Mouse (Mus musculus) spleen, postnatal 0 days (tissue): ENCODE data around the gene Ptprh. TPM values are rescaled to one million over a fixed set of nuclear protein-coding genes. Genes with fewer than 3 reads are reported as not detected.

Experiments used
- polyA plus RNA-seq: library from polyadenylated mRNA; unstranded; fragments of >200 nt; fragmentation: Nextera tagmentation; extraction: Ambion mirVana; gene quantifications from 2 replicates; pipeline ENCODE4 v1.2.1, GENCODE M21; 2015

Ptprh gene
- polyA plus RNA-seq = not detected in 2 replicates

DNA sequence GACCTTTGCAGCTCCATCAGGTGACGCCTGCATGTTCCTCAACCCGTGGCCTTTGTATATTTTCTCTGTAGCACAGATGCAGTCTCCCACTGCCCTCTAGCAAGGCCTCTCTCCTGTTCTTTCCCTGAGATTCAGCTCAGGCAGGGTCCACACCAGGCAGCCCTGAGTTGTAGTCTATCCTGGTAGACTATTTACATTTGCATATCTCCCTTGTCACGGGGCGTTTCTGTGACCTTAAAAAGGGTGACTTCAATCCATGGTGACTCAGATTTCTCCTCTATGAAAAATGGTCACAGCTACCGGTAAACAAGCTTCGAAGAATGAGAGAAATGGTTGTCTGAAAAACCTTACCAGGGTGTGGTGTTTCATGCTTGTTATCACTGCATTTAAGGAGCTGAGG is at the start of gene Ptprh:
Gene Ptprh (minus strand): TSS at position 169 of the 400 bp plus-strand sequence.

DNA sequence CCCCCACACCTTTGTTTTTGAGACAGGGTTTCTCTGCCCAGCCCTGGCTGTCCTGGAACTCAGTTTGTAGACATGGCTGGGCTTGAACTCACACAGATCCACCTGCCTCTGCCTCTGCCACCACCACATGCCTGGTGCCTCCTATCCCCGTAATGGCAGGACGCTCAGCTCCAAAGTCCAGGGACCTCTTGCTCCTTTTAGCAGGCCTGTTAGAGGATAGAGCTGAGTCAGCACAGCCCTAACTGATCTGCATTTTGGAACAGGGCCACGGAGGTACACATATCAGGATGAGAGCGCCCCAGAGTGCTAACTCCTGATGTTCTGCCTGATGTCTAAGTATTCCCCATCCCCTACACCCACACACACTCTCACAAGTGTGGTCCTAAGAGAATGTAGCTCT is 27.2 kb upstream of the Ptprh start, which contains the start of gene Tmem86b:
Gene Tmem86b (minus strand): TSS at position 392 of the 400 bp plus-strand sequence.

DNA sequence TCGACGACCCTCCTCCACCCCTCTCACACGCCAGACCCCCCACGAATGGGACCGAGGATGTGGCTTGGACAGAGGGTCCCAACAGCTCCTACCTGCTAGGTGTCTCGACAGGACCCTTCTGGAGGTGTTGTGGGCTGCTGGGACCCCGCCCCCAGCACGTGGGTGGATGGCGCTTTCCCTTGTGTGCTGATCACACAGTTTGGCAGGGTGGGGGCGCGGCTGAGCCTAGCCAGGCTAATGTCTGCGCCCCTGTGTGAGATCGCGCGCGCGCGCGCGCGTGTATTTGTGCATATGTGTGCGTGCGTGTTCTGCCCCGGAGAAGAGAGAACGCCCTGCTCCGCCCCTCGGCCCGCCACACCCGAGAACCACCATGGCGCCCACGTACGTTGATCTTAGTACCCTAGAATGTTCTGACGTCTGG is 56.6 kb downstream of the Ptprh start, which contains the start of gene Syt5:
Gene Syt5 (minus strand): TSS at position 321 of the 421 bp plus-strand sequence.

DNA sequence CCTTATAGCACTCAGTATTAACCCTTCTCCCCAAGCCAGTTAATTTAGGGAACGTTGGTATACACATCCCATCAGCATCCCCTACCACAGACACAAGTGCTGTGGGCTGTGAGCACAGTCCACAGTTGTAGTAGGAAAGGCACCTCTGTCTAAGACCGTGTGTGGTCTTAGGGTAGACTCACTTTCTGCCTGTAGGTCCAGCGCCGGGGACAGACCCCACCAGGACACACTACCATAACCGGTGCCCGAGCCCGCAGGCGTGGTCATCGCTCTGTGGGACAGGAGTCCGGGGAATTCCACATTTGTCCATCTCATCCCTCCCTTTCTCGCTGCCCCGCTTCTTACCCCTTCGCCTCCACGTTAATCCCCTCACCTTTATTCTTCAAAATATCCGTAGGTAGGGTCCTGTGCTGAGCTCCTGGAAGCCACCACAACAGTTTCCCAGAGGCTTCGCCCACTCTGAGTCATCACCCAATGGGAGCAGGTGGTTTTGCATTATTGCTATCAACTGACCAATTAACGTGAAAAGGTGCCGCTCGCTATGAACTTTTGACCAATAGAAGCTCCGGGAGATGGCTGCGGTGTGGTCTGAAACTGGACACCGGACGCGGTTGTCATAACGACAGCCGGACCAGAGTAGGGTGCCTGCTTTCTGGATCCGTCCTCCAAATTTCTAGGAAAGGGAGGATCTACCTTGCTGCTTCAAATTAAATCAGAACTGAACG is 71.7 kb downstream of the Ptprh start, which contains the start of gene Dnaaf3:
Gene Dnaaf3 (minus strand): TSS at position 449 of the 725 bp plus-strand sequence.

DNA sequence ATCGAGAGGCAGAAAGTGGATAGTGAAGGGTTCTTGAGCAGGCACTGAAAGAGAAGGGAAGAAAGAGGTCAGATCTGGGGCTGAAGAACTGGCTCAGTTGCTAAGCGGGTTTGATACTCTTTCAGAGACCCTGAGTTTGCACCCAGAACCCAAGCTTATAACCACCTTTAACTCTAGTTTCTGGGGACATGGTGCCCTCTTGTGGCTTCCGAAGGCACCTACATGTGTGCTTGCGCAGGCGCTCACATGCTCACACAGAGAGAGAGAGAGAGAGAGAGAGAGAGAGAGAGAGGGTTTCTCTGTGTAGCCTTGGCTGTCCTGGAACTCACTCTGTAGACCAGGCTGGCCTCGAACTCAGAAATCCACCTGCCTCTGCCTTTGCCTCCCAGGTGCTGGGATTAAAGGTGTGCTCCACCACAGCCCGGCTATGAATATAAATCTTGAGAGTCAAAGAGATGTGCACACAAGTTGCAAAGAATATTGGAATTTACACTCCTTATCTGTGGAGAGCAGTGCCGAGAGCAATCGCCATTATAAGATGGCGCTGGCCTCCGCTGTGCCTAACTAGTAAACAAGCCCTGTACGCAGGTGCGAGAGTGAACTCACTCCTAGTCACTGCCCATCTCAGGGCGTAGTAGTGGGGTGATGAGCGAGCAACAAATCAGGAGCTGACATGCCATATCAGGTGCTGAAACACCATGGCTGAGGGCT is 79.5 kb downstream of the Ptprh start, which contains the start of gene Tnni3:
Gene Tnni3 (minus strand): TSS at position 18 of the 711 bp plus-strand sequence.

DNA sequence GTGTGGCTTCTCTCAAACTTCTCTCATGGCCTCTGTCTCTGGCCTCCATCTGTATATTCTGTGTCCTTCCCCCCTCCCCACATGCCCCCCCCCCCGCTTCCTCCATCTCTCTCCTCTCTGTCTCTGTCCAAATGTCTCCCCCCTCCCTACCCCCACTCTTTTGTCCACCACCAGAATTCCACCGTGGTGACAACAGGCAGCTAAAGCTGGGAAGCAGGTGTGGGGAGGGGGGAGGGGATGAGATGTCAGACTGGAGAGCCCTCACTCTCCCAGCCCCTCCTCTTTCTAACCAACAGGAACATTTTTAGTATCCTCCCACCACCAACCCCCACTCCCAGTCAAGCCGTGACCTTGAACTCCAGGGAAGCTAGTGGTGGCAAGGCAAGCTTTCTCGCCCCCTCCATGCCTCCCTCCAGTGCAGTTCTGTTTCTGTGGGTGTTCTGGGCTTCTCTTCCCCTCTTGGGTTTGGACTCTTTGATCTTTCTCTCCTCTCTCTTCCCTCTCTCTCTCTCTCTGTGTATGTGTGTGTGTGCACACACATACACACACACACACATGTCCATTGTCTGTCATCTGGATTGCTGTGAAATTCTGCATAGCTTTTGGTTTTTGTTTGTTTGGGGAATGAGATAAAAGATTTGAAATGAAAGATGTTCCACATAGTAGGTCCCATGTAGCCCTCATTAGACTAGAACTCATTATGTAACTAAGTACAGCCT is 87.3 kb downstream of the Ptprh start, which contains the start of gene Tnnt1:
Gene Tnnt1 (minus strand): TSS at position 51 of the 719 bp plus-strand sequence.

DNA sequence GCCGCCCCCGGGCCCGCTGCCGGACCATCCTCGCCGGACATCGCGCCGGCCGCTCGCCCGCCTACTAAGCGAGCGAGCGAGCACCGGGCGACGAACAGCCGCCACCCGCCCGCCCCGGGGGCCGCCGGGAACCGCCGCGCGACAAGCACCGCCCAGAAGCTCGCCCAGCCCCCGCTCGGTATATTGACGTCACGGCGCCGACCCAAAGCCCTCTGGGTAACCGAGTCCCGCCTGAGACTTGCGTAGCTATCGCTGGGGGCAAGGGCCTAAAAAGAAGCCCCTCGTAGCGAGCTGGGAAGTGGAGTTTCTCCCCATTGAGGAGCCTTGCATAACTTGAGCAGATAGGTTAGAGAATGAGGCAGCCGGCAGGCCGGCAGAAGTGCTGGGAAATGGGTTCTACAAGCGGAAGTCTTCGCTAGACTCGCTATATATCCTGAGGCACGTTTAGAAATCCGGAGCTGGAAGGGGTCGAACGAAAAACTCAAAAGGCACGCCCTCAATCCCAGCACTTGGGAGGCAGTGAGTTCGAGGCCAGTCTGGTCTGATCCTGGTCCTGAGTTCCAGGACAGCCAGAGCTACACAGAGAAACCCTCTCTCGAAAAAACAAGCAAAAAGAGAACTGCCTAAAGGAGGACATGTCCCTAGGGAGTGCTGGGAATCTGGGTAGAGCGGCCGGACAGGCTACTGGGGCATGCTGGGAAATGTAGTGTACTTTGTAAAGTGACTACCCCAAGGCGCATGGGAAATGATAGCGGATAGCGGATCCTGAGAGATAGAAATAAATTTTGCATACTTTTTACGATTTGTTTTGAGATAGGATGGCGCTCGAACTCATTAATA is 102.1 kb downstream of the Ptprh start, which contains the start of gene Ppp1r12c:
Gene Ppp1r12c (minus strand): TSS at position 123 of the 840 bp plus-strand sequence.

Other genes starting within 250 kb of the Ptprh start
- gene Gp6, start 206.3 kb downstream of the Ptprh start, polyA plus RNA-seq = 1.4 and 1.5 TPM in 2 replicates
- gene Rdh13, start 158.4 kb downstream of the Ptprh start, polyA plus RNA-seq = 8.5 and 10.2 TPM in 2 replicates
- 0.36 and 3.4 TPM in 2 replicates for gene Eps8l1, start 143.4 kb downstream of the Ptprh start, polyA plus RNA-seq
- gene Ppp1r12c, start 102.4 kb downstream of the Ptprh start, polyA plus RNA-seq = 34.4 and 38.5 TPM in 2 replicates
- 8.4 and 12.2 TPM in 2 replicates for gene Tnnt1, start 87.7 kb downstream of the Ptprh start, polyA plus RNA-seq
- gene Tnni3, start 79.8 kb downstream of the Ptprh start, polyA plus RNA-seq = 2.8 and 3.6 TPM in 2 replicates
- gene Dnaaf3, start 71.6 kb downstream of the Ptprh start, polyA plus RNA-seq = 0.29 and 0.36 TPM in 2 replicates
- 0.66 and 1.0 TPM in 2 replicates for gene Syt5, start 56.5 kb downstream of the Ptprh start, polyA plus RNA-seq
- 12.8 and 16.5 TPM in 2 replicates for gene Tmem86b, start 27.4 kb upstream of the Ptprh start, polyA plus RNA-seq
- 9.6 and 9.8 TPM in 2 replicates for gene Ppp6r1, start 55.0 kb upstream of the Ptprh start, polyA plus RNA-seq
- 62.4 and 63.5 TPM in 2 replicates for gene Hspbp1, start 81.0 kb upstream of the Ptprh start, polyA plus RNA-seq
- 0.45 and 0.54 TPM in 2 replicates for gene Brsk1, start 86.6 kb upstream of the Ptprh start, polyA plus RNA-seq
- 0.69 and 0.80 TPM in 2 replicates for gene Tmem150b, start 121.2 kb upstream of the Ptprh start, polyA plus RNA-seq
- gene Kmt5c, start 136.1 kb upstream of the Ptprh start, polyA plus RNA-seq = 65.7 and 81.8 TPM in 2 replicates
- gene Cox6b2, start 149.1 kb upstream of the Ptprh start, polyA plus RNA-seq = 157 and 188 TPM in 2 replicates
- gene Fam71e2, start 167.3 kb upstream of the Ptprh start, polyA plus RNA-seq = not detected in 2 replicates
- gene Il11, start 178.8 kb upstream of the Ptprh start, polyA plus RNA-seq = 0.12 and 0.15 TPM in 2 replicates
- not detected in 2 replicates for gene Tmem190, start 178.9 kb upstream of the Ptprh start, polyA plus RNA-seq
- gene Tmem238, start 185.6 kb upstream of the Ptprh start, polyA plus RNA-seq = 22.1 and 25.2 TPM in 2 replicates
- 423 and 433 TPM in 2 replicates for gene Rpl28, start 188.8 kb upstream of the Ptprh start, polyA plus RNA-seq
- 251 and 289 TPM in 2 replicates for gene Ube2s, start 208.5 kb upstream of the Ptprh start, polyA plus RNA-seq
- 0.04 TPM in 1 of 2 replicates, not detected in the other for gene Shisa7, start 240.7 kb upstream of the Ptprh start, polyA plus RNA-seq